Mouse (Mus musculus) forebrain, embryonic 10.5 days (tissue): ENCODE results near the gene Aven. TPM values are rescaled to one million over a fixed set of nuclear protein-coding genes. Genes with fewer than 3 reads are reported as not detected.
"Not testable (repeated sequence)": the region's sequence is repeated elsewhere in the genome, so short reads cannot be mapped to it uniquely, and the experiment has no call there.

Source experiments
- DNase-seq: peaks from one replicate; pipeline ENCODE4 v3.0.0-alpha.2; 2017; ENCODE audit warnings: low spot score; ENCODE audit errors: extremely low spot score
- H3K27ac ChIP-seq: fragments of 300-500 bp; sonication (generic); 2 replicates; pipeline ENCODE4 v1.5.1; 2016; ENCODE audit warnings: mild to moderate bottlenecking
- H3K27me3 ChIP-seq: fragments of 300-500 bp; sonication (generic); 2 replicates; pipeline ENCODE4 v1.6.1; 2016; ENCODE audit warnings: mild to moderate bottlenecking; ENCODE audit not compliant: poor library complexity, severe bottlenecking
- H3K36me3 ChIP-seq: fragments of 300-500 bp; sonication (generic); replicated peaks from 2 replicates; pipeline ENCODE4 v1.6.1; 2016; ENCODE audit warnings: mild to moderate bottlenecking, moderate library complexity
- H3K4me1 ChIP-seq: fragments of 300-500 bp; sonication (generic); 2 replicates; pipeline ENCODE4 v1.6.1; 2016
- H3K4me3 ChIP-seq: fragments of 300-500 bp; sonication (generic); 2 replicates; pipeline ENCODE4 v1.5.1; 2016; ENCODE audit warnings: mild to moderate bottlenecking, moderate library complexity
- H3K9me3 ChIP-seq: fragments of 300-500 bp; sonication (generic); 2 replicates; pipeline ENCODE4 v1.6.1; 2016; ENCODE audit warnings: mild to moderate bottlenecking, moderate library complexity
- WGBS: fragments of 180-500 bp; shearing (Covaris S2); methylation state at CpG from one replicate; pipeline ENCODE4 v1.1.7; 2016; 5-methylcytosine and 5-hydroxymethylcytosine counted together
- polyA plus RNA-seq: library from polyadenylated mRNA; unstranded; fragments of >200 nt; fragmentation: Nextera tagmentation; extraction: Ambion mirVana; gene quantifications from 2 replicates; pipeline ENCODE4 v1.2.1, GENCODE M21; 2016

Aven gene
- polyA plus RNA-seq: 6.2 and 6.7 TPM in 2 replicates

GRCm38 (mm10) chr2:112492856-112493538 lies at the start of gene Aven:
TSS of gene Aven (plus strand) at chr2:112492964.
- WGBS: under 1% methylated on average over 80 of the region's 87 CpGs
- peak within 1 kb of the TSS; percentile 100 for H3K27ac ChIP-seq
- DNase-seq: peak; percentile 83
- no peaks in the 10 kb centered on the region for H3K27me3 ChIP-seq
- peaks cover 32% of the 10 kb centered on the region for H3K4me1 ChIP-seq
- H3K9me3 ChIP-seq: no peaks in the 10 kb centered on the region
- H3K36me3 ChIP-seq: no peaks in the 10 kb centered on the region
- peak within 1 kb of the TSS; percentile 80 for H3K4me3 ChIP-seq

DNA sequence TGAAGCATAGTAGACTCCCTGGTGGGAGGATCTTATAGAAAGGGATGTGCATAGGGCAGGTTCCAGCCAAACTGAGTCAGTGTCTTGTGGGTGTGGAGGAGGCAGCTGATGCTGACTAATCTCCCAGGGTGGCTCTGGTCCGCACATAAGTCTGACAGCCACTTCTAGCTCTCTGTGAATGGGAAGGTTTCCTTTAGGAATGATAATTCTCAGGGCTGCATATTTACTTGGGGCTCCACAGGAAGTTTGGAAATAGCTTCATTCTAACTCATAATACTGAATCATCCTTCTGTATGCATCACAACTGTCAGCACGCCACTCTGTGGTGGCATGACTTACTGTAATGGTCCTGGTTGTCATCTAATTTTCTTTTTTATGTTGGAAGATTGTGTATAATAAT lies 49.3 kb upstream of the Aven start:
- Histone ChIP-seq H3K9me3 (no peaks in the 10 kb centered on the region), H3K27me3 (no peaks in the 10 kb centered on the region), H3K27ac (no peak overlapping the region), H3K36me3 (no peaks in the 10 kb centered on the region), H3K4me3 (no peak overlapping the region), H3K4me1 (no peaks in the 10 kb centered on the region)
- 82% methylated on average over 2 of the region's 2 CpGs for WGBS
- DNase-seq: no peak

- no peak overlapping the region for H3K27ac ChIP-seq
- DNase-seq: no peak
- no peaks in the 10 kb centered on the region for H3K4me1 ChIP-seq
Measured at GRCm38 (mm10) chr2:112445511-112445910, 47.3 kb upstream of the Aven start.

DNA sequence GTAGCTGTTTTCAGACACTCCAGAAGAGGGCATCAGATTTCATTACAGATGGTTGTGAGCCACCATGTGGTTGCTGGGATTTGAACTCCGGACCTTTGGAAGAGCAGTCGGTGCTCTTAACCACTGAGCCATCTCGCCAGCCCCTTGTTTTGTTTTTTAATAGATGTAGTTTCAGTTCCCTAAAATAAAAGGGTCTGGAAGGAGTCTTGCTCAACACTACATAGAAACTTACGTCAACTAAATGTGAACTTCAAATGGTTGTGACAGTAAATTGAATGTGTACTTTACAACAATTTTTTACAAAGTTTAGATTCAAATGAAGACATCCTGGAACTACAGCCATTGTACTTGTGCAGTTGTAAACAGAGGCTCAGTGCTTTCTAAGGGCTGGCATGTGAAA lies 44.7 kb upstream of the Aven start:
- H3K4me1 ChIP-seq, H3K9me3 ChIP-seq, H3K36me3 ChIP-seq, H3K27me3 ChIP-seq, H3K4me3 ChIP-seq, DNase-seq, H3K27ac ChIP-seq: not testable (repeated sequence)
- WGBS: 89% methylated on average over 4 of the region's 4 CpGs

More at GRCm38 (mm10) chr2:112445511-112445910, 47.3 kb upstream of the Aven start:
- H3K27me3 ChIP-seq: no peaks in the 10 kb centered on the region
- H3K4me3 ChIP-seq: no peak overlapping the region
- no peaks in the 10 kb centered on the region for H3K9me3 ChIP-seq
- H3K36me3 ChIP-seq: no peaks in the 10 kb centered on the region

- Histone ChIP-seq H3K27ac (no peak overlapping the region), H3K36me3 (no peaks in the 10 kb centered on the region), H3K27me3 (no peaks in the 10 kb centered on the region), H3K9me3 (no peaks in the 10 kb centered on the region), H3K4me3 (no peak overlapping the region), H3K4me1 (no peaks in the 10 kb centered on the region)
- no peak for DNase-seq
Measured at GRCm38 (mm10) chr2:112448510-112449059, 44.2 kb upstream of the Aven start.

GRCm38 (mm10) chr2:112449597-112450296 lies 43.0 kb upstream of the Aven start:
- Histone ChIP-seq H3K27me3 (no peaks in the 10 kb centered on the region), H3K4me3 (no peak overlapping the region), H3K27ac (no peak overlapping the region), H3K9me3 (no peaks in the 10 kb centered on the region), H3K4me1 (peaks cover 6% of the 10 kb centered on the region), H3K36me3 (no peaks in the 10 kb centered on the region)
- 43% methylated on average over 4 of the region's 4 CpGs for WGBS
- no peak for DNase-seq

DNA sequence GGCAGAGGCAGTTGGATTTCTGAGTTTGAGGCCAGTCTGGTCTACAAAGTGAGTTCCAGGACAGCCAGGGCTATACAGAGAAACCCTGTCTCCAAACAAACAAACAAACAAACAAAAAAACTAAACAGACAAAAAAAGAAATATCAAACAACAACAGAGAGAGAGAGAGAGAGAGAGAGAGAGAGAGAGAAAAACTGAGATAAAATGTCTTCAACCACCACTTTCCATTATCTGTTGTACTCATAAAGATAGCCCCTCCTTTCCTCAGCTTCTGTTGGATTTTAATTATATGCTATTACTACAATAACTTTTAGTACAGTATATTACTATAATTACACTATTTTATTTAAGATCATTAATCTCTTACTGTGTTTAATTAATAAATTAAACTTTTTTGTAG lies 40.3 kb upstream of the Aven start:
- peaks cover 16% of the 10 kb centered on the region for H3K4me1 ChIP-seq
- H3K36me3 ChIP-seq, H3K9me3 ChIP-seq, DNase-seq, H3K27ac ChIP-seq, H3K4me3 ChIP-seq, H3K27me3 ChIP-seq: not testable (repeated sequence)

- H3K36me3 ChIP-seq: peaks cover 3% of the 10 kb centered on the region; the same call in 1 of the 2 replicates
- WGBS: 32% methylated on average over 17 of the region's 17 CpGs
- no peak for DNase-seq
- H3K4me1 ChIP-seq: peaks cover 16% of the 10 kb centered on the region
- H3K27ac ChIP-seq: peak overlapping the region; percentile 86
- H3K4me3 ChIP-seq: peak overlapping the region; percentile 89
- no peaks in the 10 kb centered on the region for H3K27me3 ChIP-seq
- no peaks in the 10 kb centered on the region for H3K9me3 ChIP-seq
Measured at GRCm38 (mm10) chr2:112454125-112454861, 38.5 kb upstream of the Aven start.

- Histone ChIP-seq H3K27me3 (no peaks in the 10 kb centered on the region), H3K9me3 (no peaks in the 10 kb centered on the region), H3K4me3 (peak within 1 kb of the TSS; percentile 89), H3K4me1 (peaks cover 16% of the 10 kb centered on the region), H3K27ac (peak within 1 kb of the TSS; percentile 86), H3K36me3 (peaks cover 10% of the 10 kb centered on the region)
- peak; percentile 95 for DNase-seq
- WGBS: under 1% methylated on average over 49 of the region's 49 CpGs
Measured at GRCm38 (mm10) chr2:112454862-112455564, 37.8 kb upstream of the Aven start, which contains the start of gene Emc7. TSS of gene Emc7 (plus strand) at chr2:112454997.

DNA sequence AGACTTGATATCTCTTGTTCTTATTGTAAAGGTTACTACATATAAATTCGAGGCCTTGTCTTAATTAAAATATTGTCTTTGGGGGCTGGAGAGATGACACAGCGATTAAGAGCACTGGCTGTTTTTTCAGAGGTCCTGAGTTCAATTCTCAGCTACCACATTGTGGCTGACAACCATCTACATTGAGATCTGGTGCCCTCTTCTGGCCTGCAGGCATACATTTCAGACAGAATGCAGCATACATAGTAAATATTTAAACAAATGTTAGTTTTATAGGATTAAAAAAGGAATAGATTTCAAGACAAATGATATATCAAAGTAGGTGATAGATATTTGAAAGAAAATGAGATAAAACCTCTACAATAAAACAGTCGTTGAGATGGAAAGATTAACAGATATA lies 32.2 kb upstream of the Aven start:
- H3K27ac ChIP-seq: no peak overlapping the region
- H3K27me3 ChIP-seq: no peaks in the 10 kb centered on the region
- H3K4me1 ChIP-seq: peaks cover 9% of the 10 kb centered on the region
- 94% methylated on average over 3 of the region's 3 CpGs for WGBS
- peaks cover 52% of the 10 kb centered on the region for H3K36me3 ChIP-seq
- no peak for DNase-seq
- H3K9me3 ChIP-seq: no peaks in the 10 kb centered on the region
- H3K4me3 ChIP-seq: no peak overlapping the region

GRCm38 (mm10) chr2:112469542-112469941 lies 23.2 kb upstream of the Aven start:
- Histone ChIP-seq H3K4me3 (no peak overlapping the region), H3K27me3 (no peaks in the 10 kb centered on the region), H3K36me3 (peaks cover 55% of the 10 kb centered on the region), H3K9me3 (no peaks in the 10 kb centered on the region), H3K4me1 (no peaks in the 10 kb centered on the region), H3K27ac (no peak overlapping the region)
- DNase-seq: no peak

GRCm38 (mm10) chr2:112470961-112471381 lies 21.8 kb upstream of the Aven start:
- Histone ChIP-seq H3K27ac (no peak overlapping the region), H3K4me3 (no peak overlapping the region), H3K9me3 (no peaks in the 10 kb centered on the region), H3K27me3 (no peaks in the 10 kb centered on the region), H3K36me3 (peaks cover 43% of the 10 kb centered on the region), H3K4me1 (no peaks in the 10 kb centered on the region)
- no peak for DNase-seq
- 62% methylated on average over 5 of the region's 5 CpGs for WGBS
